Mouse (Mus musculus) midbrain, postnatal 0 days (tissue): ENCODE measurements at regions not wholly inside any gene's neighbourhood (a gene's known extent, or its start where the extent isn't known, plus 50 kb on each side); places are given as distances from the start of the nearest gene placed in this dataset.
"Not testable (repeated sequence)": the region's sequence is repeated elsewhere in the genome, so short reads cannot be mapped to it uniquely, and the experiment has no call there.

ENCODE experiments used
- ATAC-seq: fragments of 200-750 bp; cut with Nextera tagmentation; 2 replicates; pipeline ENCODE4 v1.8.0; 2017; ENCODE audit warnings: moderate number of reproducible peaks, mild to moderate bottlenecking, moderate TSS enrichment, moderate library complexity; ENCODE audit not compliant: low FRiP score
- DNase-seq: peaks from one replicate; pipeline ENCODE4 v3.0.0-alpha.2; 2015; ENCODE audit warnings: low spot score
- H3K27ac ChIP-seq: fragments of 300-500 bp; sonication (generic); 2 replicates; pipeline ENCODE4 v1.5.1; 2014; ENCODE audit warnings: low read depth, mild to moderate bottlenecking, low read length, mixed read lengths
- H3K27me3 ChIP-seq: fragments of 300-500 bp; sonication (generic); 2 replicates; pipeline ENCODE4 v1.6.1; 2014; ENCODE audit warnings: low read length, control low read depth, mixed read lengths; ENCODE audit not compliant: insufficient read depth
- H3K36me3 ChIP-seq: fragments of 300-500 bp; sonication (generic); 2 replicates; pipeline ENCODE4 v1.6.1; 2014; ENCODE audit warnings: low read length, control low read depth, mixed read lengths; ENCODE audit not compliant: insufficient read depth
- H3K4me1 ChIP-seq: fragments of 300-500 bp; sonication (generic); 2 replicates; pipeline ENCODE4 v1.6.1; 2014; ENCODE audit warnings: mild to moderate bottlenecking, control low read depth, antibody characterized with exemption, low read length, mixed read lengths; ENCODE audit not compliant: insufficient read depth
- H3K4me2 ChIP-seq: fragments of 300-500 bp; sonication (generic); 2 replicates; pipeline ENCODE4 v1.6.1; 2014; ENCODE audit warnings: low read depth, mild to moderate bottlenecking, low read length, mixed read lengths; ENCODE audit not compliant: poor library complexity, severe bottlenecking
- H3K4me3 ChIP-seq: fragments of 300-500 bp; sonication (generic); 2 replicates; pipeline ENCODE4 v1.5.1; 2014; ENCODE audit warnings: low read depth, mild to moderate bottlenecking, low read length, moderate library complexity
- H3K9ac ChIP-seq: fragments of 300-500 bp; sonication (generic); replicated peaks from 2 replicates; pipeline ENCODE4 v1.6.1; 2014; ENCODE audit warnings: mild to moderate bottlenecking, low read length, moderate library complexity, mixed read lengths; ENCODE audit not compliant: poor library complexity, severe bottlenecking
- H3K9me3 ChIP-seq: fragments of 300-500 bp; sonication (generic); 2 replicates; pipeline ENCODE4 v1.6.1; 2016; ENCODE audit warnings: low read length, control low read depth
- CTCF ChIP-seq: IDR thresholded peaks from 2 replicates; pipeline ENCODE4 v1.5.1; 2016; ENCODE audit warnings: antibody characterized with exemption, mild to moderate bottlenecking
- WGBS: fragments of 180-500 bp; shearing (Covaris S2); extraction: QIAGEN DNeasy Blood & Tissue Kit; methylation state at CpG from one replicate; pipeline ENCODE4 v1.1.7; 2014; 5-methylcytosine and 5-hydroxymethylcytosine counted together

DNA sequence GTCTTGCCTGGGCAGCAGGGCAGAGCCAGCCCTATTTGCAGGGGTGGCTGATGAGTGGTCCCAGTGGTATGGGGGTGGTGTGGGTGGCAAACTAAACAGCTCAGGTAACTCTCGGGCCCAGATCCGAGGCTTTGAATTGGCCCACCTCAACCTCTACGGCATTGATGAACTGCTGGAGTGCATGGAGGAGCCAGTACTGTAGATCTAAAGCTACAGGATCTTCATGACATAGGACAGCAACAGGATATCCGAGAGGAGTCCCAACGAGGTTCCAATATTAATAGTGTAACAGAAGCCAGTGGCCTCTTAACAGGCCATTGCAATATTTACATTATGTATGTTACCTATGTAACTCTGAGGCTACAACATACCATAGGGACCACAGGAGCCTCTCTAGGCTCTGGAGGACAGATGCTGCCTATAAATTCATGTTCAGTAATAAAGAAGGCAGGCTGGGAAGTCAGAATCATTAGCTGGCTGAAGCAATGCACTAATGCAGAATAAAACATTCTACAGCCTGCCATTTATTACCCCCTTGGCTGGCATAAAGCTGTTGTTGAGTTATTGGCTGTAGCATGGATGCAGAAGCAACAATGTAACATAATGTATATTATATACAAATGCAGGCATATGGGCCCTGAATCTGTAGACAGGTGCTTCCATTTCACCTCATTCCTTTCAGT is 283.5 kb downstream of the Kif20b start:
- H3K36me3 ChIP-seq: no peaks in the 10 kb centered on the region
- no peaks in the 10 kb centered on the region for H3K9me3 ChIP-seq
- no peak overlapping the region for H3K4me2 ChIP-seq
- ATAC-seq (no peak), DNase-seq (no peak)
- no peak for TF ChIP-seq CTCF
- no peak overlapping the region for H3K27ac ChIP-seq
- H3K4me1 ChIP-seq: no peaks in the 10 kb centered on the region
- H3K9ac ChIP-seq: no peak overlapping the region
- 91% methylated on average over 5 of the region's 5 CpGs for WGBS
- H3K27me3 ChIP-seq: no peaks in the 10 kb centered on the region
- H3K4me3 ChIP-seq: no peak overlapping the region

DNA sequence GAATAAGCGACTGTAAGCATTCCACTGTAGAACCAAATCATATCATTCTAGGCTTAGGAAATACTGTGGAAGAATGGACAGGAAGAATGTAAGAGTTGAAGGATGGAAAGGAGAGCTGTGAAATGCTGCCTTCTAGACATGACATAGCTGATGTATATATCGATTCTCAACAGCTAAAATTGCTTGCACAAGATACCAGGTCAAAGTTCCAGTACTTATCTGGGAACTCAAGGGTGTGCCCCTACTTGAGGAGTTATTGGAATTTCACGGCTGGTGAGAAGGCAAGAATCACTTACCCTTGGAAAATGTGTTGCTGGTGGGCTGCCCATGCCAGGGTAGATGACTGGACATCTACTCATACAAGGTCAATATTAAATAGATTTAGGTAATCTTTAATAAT is 322.0 kb downstream of the Kif20b start:
- H3K4me1 ChIP-seq: no peaks in the 10 kb centered on the region

DNA sequence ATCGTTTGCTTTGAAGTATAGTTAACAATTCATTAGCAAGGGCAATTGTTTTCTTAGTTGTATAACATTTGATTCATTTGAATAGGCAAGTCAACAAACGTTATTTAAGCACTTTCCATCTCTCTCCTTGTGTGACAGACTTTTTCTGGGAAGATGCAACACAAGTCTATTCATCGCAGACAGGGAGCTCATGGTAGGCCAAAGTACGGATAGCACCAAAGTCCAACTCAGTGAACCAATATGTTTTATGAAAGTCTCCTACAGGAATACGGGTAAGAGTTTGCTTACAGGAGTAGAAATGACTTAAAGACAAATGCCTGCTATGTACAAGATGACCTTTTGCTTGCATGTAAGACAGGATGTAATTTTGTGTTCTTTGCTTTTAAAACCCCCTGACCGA is 325.4 kb downstream of the Kif20b start:
- H3K9me3 ChIP-seq: no peaks in the 10 kb centered on the region
- no peak overlapping the region for H3K4me2 ChIP-seq
- H3K27me3 ChIP-seq: no peaks in the 10 kb centered on the region
- DNase-seq: no peak
- no peak overlapping the region for H3K4me3 ChIP-seq
- no peak overlapping the region for H3K9ac ChIP-seq
- no peak for TF ChIP-seq CTCF
- H3K4me1 ChIP-seq: no peaks in the 10 kb centered on the region
- H3K27ac ChIP-seq: no peak overlapping the region
- no peaks in the 10 kb centered on the region for H3K36me3 ChIP-seq
- 84% methylated on average over 6 of the region's 6 CpGs for WGBS
- no peak for ATAC-seq

More for the DNA sequence above, 322.0 kb downstream of the Kif20b start:
- no peak overlapping the region for H3K27ac ChIP-seq
- no peak overlapping the region for H3K4me2 ChIP-seq
- H3K4me3 ChIP-seq: no peak overlapping the region
- H3K36me3 ChIP-seq: no peaks in the 10 kb centered on the region
- 89% methylated on average over 3 of the region's 3 CpGs for WGBS
- no peak for TF ChIP-seq CTCF
- no peaks in the 10 kb centered on the region for H3K27me3 ChIP-seq
- H3K9me3 ChIP-seq: no peaks in the 10 kb centered on the region
- no peak for DNase-seq
- ATAC-seq: no peak
- no peak overlapping the region for H3K9ac ChIP-seq

DNA sequence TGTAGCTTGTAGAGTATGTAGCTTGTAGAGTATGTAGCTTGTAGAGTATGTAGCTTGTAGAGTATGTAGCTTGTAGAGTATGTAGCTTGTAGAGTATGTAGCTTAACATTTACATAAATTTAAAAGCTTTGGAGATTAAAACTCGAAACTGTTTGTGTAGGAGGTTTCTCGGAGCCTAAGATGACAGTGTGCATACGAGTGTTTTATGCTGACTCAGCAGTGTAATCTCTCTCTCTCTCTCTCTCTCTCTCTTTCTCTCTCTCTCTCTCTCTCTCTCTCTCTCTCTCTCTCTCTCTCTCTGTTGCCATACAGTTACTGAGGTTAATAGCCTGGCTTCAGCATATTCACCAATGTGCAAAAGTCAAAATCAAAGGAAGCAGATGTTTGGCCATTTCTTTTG is 336.5 kb downstream of the Kif20b start:
- not testable (repeated sequence) for H3K4me1 ChIP-seq, H3K36me3 ChIP-seq, H3K27ac ChIP-seq, H3K9me3 ChIP-seq, DNase-seq, H3K4me3 ChIP-seq, H3K9ac ChIP-seq, H3K4me2 ChIP-seq, H3K27me3 ChIP-seq, ATAC-seq
- 91% methylated on average over 3 of the region's 3 CpGs for WGBS

DNA sequence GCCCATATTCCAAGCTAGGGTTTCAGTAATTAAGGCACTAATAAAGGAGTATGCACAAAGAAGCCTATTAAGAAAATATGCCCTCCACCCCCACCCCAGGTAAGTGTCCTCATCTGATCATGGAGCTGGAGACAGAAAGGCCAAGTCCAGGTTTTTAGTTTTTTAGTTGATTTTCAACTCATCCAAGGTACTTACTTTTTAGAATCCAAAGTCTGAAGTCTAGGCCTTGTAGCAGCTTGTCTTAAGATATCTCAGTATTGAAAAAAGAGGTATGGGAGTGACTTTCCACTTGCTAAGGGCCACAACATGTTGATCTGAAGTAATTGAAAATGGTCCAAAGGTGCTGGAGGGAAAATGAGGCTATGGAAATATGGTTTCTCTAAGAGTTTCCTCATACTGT is 340.9 kb downstream of the Kif20b start:
- Histone ChIP-seq H3K4me2 (no peak overlapping the region), H3K36me3 (no peaks in the 10 kb centered on the region), H3K27ac (no peak overlapping the region), H3K9me3 (no peaks in the 10 kb centered on the region), H3K4me3 (no peak overlapping the region), H3K4me1 (no peaks in the 10 kb centered on the region), H3K27me3 (no peaks in the 10 kb centered on the region), H3K9ac (no peak overlapping the region)
- ATAC-seq (no peak), DNase-seq (no peak)
- no peak for TF ChIP-seq CTCF

DNA sequence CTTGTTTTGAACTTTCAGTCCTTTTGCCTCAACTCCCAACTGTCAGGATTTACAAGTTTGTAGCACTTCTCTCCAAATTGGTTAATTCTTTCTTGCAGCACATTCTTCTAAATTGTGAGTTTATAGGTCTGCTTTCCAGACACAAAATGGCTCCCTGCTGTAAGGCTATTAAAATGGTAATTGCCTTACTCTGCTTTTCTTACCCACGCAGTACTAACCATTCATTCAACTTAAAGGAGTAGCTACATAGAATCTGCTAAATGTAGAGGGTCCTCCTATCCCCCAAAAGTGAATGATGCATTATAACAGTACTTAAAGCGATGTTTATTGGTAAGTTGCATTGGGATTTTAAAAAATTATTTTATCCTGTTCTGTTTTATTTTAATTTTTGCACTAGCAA is 356.2 kb downstream of the Kif20b start:
- no peak overlapping the region for H3K27ac ChIP-seq
- no peaks in the 10 kb centered on the region for H3K9me3 ChIP-seq
- TF ChIP-seq CTCF: no peak
- H3K4me1 ChIP-seq: no peaks in the 10 kb centered on the region
- H3K4me3 ChIP-seq: no peak overlapping the region
- 47% methylated on average over 2 of the region's 2 CpGs for WGBS
- no peak overlapping the region for H3K4me2 ChIP-seq
- H3K36me3 ChIP-seq: no peaks in the 10 kb centered on the region
- DNase-seq: no peak
- ATAC-seq: no peak
- no peaks in the 10 kb centered on the region for H3K27me3 ChIP-seq
- H3K9ac ChIP-seq: no peak overlapping the region
